Mouse (Mus musculus) layer of hippocampus, postnatal 14 days (tissue): ENCODE data around the gene Thegl. TPM values are rescaled to one million over a fixed set of nuclear protein-coding genes. Genes with fewer than 3 reads are reported as not detected.
A peak's percentile ranks its signal among the peaks of the same experiment; 100 is the strongest.

ENCODE experiments used
- DNase-seq, 2 experiments: peaks; one replicate each; pipeline ENCODE4 v3.0.0; 2021 to 2022; ENCODE audit warnings: low spot score in 2 of 2, mixed read lengths in 1 of 2
- total RNA-seq, 2 experiments: library from RNA; stranded (reverse); gene quantifications; 2 replicates each; pipeline ENCODE4 v1.2.3; 2021

Thegl gene
- total RNA-seq, 2 experiments from 2014 or later = 1.3 to 1.4 TPM

GRCm38 (mm10) chr5:77039391-77039790, 23.6 kb downstream of the Thegl start:
- DNase-seq = no peak

GRCm38 (mm10) chr5:77044362-77044761, 28.5 kb downstream of the Thegl start:
- DNase-seq = no peak

GRCm38 (mm10) chr5:77052616-77053015, 36.8 kb downstream of the Thegl start:
- no peak for DNase-seq

- no peak for DNase-seq
Measured at GRCm38 (mm10) chr5:77056881-77057440, 41.1 kb downstream of the Thegl start.

GRCm38 (mm10) chr5:77060363-77060762, 44.5 kb downstream of the Thegl start:
- no peak for DNase-seq

- peak; percentile 70 to 72 for DNase-seq
Measured at GRCm38 (mm10) chr5:77061372-77062038, 45.7 kb downstream of the Thegl start.

GRCm38 (mm10) chr5:77067321-77067720, 51.5 kb downstream of the Thegl start:
- DNase-seq = no peak

GRCm38 (mm10) chr5:77070987-77071386, 55.2 kb downstream of the Thegl start:
- DNase-seq = no peak

GRCm38 (mm10) chr5:77071626-77072025, 55.8 kb downstream of the Thegl start:
- DNase-seq = no peak

- DNase-seq = no peak
Measured at GRCm38 (mm10) chr5:77073794-77074193, 58.0 kb downstream of the Thegl start.

- DNase-seq = no peak
Measured at GRCm38 (mm10) chr5:77074914-77075313, 59.1 kb downstream of the Thegl start.

- DNase-seq = no peak
Measured at GRCm38 (mm10) chr5:77075951-77076350, 60.1 kb downstream of the Thegl start.

GRCm38 (mm10) chr5:77080761-77081160, 64.9 kb downstream of the Thegl start:
- no peak for DNase-seq

GRCm38 (mm10) chr5:77082735-77083134, 66.9 kb downstream of the Thegl start:
- DNase-seq = no peak

- no peak for DNase-seq
Measured at GRCm38 (mm10) chr5:77084418-77084817, 68.6 kb downstream of the Thegl start.

- DNase-seq = no peak
Measured at GRCm38 (mm10) chr5:77085753-77086450, 70.1 kb downstream of the Thegl start.

- DNase-seq = no peak
Measured at GRCm38 (mm10) chr5:77086541-77086940, 70.7 kb downstream of the Thegl start.

- no peak for DNase-seq
Measured at GRCm38 (mm10) chr5:77087122-77087521, 71.3 kb downstream of the Thegl start.

GRCm38 (mm10) chr5:77089294-77089693, 73.5 kb downstream of the Thegl start:
- peak; percentile 46 to 54 for DNase-seq

- no peak for DNase-seq
Measured at GRCm38 (mm10) chr5:77089901-77090300, 74.1 kb downstream of the Thegl start.

GRCm38 (mm10) chr5:77090521-77091096, 74.8 kb downstream of the Thegl start:
- DNase-seq = peak in 1 of 2 experiments; percentile 41

GRCm38 (mm10) chr5:77091923-77092322, 76.1 kb downstream of the Thegl start:
- no peak for DNase-seq
